Mouse (Mus musculus) spleen, adult 2 months (tissue): ENCODE data around the gene Ccdc121. TPM values are rescaled to one million over a fixed set of nuclear protein-coding genes. Genes with fewer than 3 reads are reported as not detected.

Source experiments
- DNase-seq, 2 experiments: peaks; one replicate each; pipeline versions ENCODE4 v3.0.0 to v3.0.0-alpha.2; 2012 to 2021; ENCODE audit warnings: low spot score in 2 of 2, low read depth in 1 of 2
- H3K27ac ChIP-seq: fragments of 200-500 bp; 2 replicates; pipeline ENCODE4 v1.5.1; 2012; ENCODE audit warnings: low read length, inconsistent platforms; ENCODE audit not compliant: insufficient read depth
- H3K27me3 ChIP-seq: fragments of 200-500 bp; 2 replicates; pipeline ENCODE4 v1.6.1; 2012; ENCODE audit warnings: mild to moderate bottlenecking, moderate library complexity, low read length, inconsistent platforms; ENCODE audit not compliant: control insufficient read depth, insufficient read depth
- H3K36me3 ChIP-seq: fragments of 200-500 bp; 2 replicates; pipeline ENCODE4 v1.6.1; 2012; ENCODE audit warnings: mild to moderate bottlenecking, low read length, inconsistent platforms; ENCODE audit not compliant: control insufficient read depth, insufficient read depth
- H3K4me1 ChIP-seq: fragments of 200-500 bp; 2 replicates; pipeline ENCODE4 v1.6.1; 2011; ENCODE audit warnings: inconsistent platforms; ENCODE audit not compliant: control insufficient read depth, insufficient read depth, insufficient read length
- H3K4me3 ChIP-seq: fragments of 200-500 bp; 2 replicates; pipeline ENCODE4 v1.5.1; 2011; ENCODE audit warnings: mild to moderate bottlenecking, inconsistent platforms; ENCODE audit not compliant: insufficient read depth, insufficient read length; ENCODE audit errors: extremely low read depth
- CTCF ChIP-seq: fragments of 200-500 bp; IDR thresholded peaks from 2 replicates; pipeline ENCODE4 v1.5.1; 2011; ENCODE audit warnings: mild to moderate bottlenecking, inconsistent platforms; ENCODE audit not compliant: insufficient read depth, insufficient read length, insufficient replicate concordance; ENCODE audit errors: extremely low read depth
- POLR2A ChIP-seq: fragments of 200-500 bp; IDR thresholded peaks from 2 replicates; pipeline ENCODE4 v1.6.1; 2011; ENCODE audit warnings: low read depth, low read length, inconsistent platforms
- WGBS: fragments of 180-500 bp; shearing (Covaris S2); methylation state at CpG from one replicate; pipeline ENCODE4 v1.1.7; 2018; 5-methylcytosine and 5-hydroxymethylcytosine counted together
- polyA plus RNA-seq: library from polyadenylated mRNA; depleted of rRNA; stranded (reverse); fragments of >200 nt; gene quantifications from 2 replicates; pipeline ENCODE4 v1.2.3, GENCODE M21; 2012; rRNA removed

Gene Ccdc121
- polyA plus RNA-seq, 1 experiment, result not detected

DNA sequence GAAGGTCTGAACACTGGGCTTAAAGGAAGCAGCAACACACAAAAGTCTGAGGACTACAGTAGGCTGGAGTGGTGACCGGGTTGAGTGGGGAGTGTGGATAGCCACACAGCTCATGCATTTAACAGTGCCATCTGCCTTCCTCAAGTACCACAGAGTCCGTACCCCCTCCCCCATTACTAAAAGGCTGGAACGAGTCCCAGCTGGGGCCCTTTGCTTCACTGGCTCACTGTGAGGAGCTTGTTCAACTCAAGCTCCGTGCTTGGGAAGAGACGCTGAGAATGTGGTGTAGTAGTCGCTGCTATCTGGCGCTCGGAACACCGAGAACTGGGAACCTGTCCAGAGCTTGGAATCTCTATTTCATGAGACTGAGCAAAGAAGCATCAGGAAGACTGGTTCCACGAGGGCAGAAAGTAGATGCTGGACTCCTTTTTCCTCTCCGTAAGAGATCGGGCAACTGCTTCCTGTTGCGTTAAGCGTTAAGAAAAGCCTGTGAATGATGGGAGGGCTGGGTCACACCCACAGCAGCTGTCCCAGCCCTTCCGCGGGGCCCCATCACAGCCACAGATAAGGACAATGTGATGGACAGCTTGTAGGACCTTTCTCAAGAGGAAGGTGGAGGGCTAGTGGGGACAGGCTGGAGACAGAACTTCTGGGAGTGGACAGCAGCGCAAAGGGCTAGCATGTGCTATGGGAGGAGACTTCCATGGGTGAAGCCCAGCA lies 44.5 kb downstream of the Ccdc121 start:
- 65% methylated on average over 17 of the region's 17 CpGs for WGBS
- no peaks in the 10 kb centered on the region for H3K27me3 ChIP-seq
- no peaks in the 10 kb centered on the region for H3K4me1 ChIP-seq
- TF ChIP-seq POLR2A (no peak), CTCF (no peak)
- H3K27ac ChIP-seq, result no peak overlapping the region
- H3K4me3 ChIP-seq, result no peak overlapping the region
- no peak for DNase-seq
- no peaks in the 10 kb centered on the region for H3K36me3 ChIP-seq

DNA sequence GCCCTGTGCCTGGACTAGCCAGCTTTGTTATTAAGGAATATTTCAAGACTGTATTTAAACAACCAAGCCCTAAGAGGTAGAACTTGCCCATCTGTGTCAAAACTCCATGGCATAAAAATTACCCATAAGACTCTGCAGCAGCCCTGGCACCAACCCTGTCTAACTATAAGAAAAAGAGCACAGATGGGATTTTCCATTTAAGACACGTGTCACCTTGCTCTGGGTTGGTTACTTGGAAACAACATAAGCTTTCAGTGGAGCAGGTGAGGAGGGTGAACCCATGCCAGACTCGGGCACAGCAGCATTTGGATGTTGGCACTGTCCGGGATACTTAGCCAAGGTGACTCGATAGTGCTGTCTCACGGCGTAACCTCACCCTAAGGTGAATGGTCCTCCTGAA lies 45.2 kb downstream of the Ccdc121 start:
- DNase-seq, result no peak
- WGBS, result 89% methylated on average over 6 of the region's 6 CpGs
- no peak for TF ChIP-seq POLR2A
- TF ChIP-seq CTCF, result no peak

DNA sequence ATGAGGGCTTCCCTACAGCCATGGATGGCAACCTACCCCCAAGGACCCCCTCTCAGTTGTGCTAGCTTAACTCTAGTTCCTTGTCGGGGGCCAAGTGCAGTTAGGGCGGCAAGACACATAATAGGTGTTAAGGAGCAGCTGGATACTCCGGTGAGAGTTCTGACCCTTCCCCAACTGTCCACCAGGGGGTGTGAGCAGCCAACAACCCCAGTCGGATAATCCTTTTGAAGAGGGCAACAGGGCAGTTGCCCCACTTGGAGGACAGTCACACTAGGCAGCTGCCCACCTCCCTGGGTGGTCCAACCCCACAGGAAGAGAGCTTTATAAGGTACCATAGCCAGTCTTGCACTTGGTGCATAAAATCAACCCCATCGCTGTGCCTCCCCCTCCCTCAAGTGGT lies 46.2 kb downstream of the Ccdc121 start:
- DNase-seq, result no peak
- no peaks in the 10 kb centered on the region for H3K36me3 ChIP-seq

More for the DNA sequence above, 45.2 kb downstream of the Ccdc121 start:
- Histone ChIP-seq H3K36me3 (no peaks in the 10 kb centered on the region), H3K27ac (no peak overlapping the region), H3K27me3 (no peaks in the 10 kb centered on the region), H3K4me1 (no peaks in the 10 kb centered on the region), H3K4me3 (no peak overlapping the region)

DNA sequence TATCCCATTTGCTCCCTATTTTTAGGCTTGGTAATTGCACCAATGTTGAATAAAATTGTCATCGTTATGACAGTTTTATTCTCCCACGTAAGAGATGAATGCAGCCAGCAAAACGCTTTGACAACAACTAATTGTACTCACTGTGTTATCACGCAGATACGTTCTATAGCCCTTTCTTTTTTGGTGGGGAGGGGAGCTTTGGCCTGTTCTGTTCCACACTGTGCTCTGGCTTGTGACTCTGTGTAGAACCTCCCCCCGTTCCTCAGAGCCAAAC lies 48.4 kb downstream of the Ccdc121 start:
- no peaks in the 10 kb centered on the region for H3K36me3 ChIP-seq
- TF ChIP-seq POLR2A, result no peak
- TF ChIP-seq CTCF, result no peak

More for the DNA sequence above, 46.2 kb downstream of the Ccdc121 start:
- Histone ChIP-seq H3K4me3 (no peak overlapping the region), H3K27me3 (no peaks in the 10 kb centered on the region), H3K4me1 (no peaks in the 10 kb centered on the region), H3K27ac (no peak overlapping the region)
- WGBS, result 46% methylated on average over 5 of the region's 5 CpGs
- TF ChIP-seq POLR2A (no peak), CTCF (peak; percentile 27; the same call in 1 of the 2 replicates)

DNA sequence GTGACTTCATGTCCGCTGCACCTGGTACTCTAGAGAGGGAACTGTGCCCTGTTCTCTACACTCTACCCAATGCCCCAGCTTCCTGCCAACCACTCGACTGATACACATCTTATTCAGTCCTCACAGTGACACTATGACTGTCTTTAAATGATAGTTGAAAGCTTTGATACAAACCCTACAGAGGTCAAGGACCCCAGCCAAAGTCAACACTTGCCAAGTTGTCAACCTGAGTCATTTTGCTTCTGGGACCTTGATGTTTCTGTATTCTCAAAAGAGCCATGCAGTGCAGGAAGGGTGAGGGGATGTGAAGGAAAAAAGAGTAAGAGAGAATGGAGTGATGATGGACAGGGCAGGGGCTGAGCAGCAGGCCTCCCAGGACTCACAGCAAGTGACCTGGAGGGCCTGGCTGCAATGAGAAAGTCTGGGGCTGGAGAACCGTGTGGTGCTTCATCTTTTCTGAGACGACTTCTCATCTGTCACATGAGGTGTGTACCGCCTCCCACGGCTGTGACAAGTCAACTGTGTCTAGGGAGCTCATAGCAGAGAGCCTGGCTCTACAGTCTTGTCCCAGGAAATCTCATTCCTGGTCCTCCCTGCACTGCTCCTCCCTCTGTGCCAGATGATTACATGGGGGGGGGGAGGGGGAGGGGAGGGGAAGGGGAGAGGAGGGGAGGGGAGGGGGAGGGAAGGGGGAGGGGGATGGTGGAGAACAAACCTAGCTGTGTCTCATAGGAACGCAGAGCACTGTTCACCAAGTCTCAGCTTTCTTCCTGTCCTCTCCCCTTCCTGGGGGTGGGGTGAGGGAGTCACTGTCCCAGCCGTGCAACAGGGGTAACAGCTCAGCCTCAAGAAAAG lies 49.0 kb downstream of the Ccdc121 start:
- WGBS, result 42% methylated on average over 8 of the region's 8 CpGs
- H3K27ac ChIP-seq, result no peak overlapping the region
- DNase-seq, result no peak
- H3K4me1 ChIP-seq, result no peaks in the 10 kb centered on the region
- no peak overlapping the region for H3K4me3 ChIP-seq
- no peaks in the 10 kb centered on the region for H3K27me3 ChIP-seq
- TF ChIP-seq CTCF (no peak), POLR2A (no peak)
- H3K36me3 ChIP-seq, result no peaks in the 10 kb centered on the region

More for the DNA sequence above, 48.4 kb downstream of the Ccdc121 start:
- WGBS, result 87% methylated on average over 6 of the region's 6 CpGs
- H3K4me1 ChIP-seq, result no peaks in the 10 kb centered on the region
- H3K4me3 ChIP-seq, result no peak overlapping the region
- H3K27me3 ChIP-seq, result no peaks in the 10 kb centered on the region
- DNase-seq, result no peak
- no peak overlapping the region for H3K27ac ChIP-seq

DNA sequence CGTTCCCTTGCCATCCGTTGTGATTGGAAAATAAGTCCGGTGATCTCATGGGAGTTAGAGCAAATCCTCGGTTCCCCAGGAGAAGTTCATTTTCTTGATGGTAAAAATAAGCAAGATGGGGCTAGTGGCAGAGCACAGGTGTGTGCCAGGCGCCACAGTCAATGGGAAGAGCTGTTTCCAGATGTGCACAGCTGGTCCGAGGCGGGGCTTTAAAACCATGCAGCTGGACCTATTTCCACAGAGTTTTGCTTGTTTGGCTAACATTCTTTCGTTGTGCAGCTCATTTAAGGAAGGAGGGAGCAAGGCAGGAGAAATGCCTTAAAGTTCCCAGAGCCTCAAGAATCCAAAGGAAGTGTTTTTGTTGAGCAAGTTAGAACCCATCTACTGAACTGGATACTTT lies 49.8 kb downstream of the Ccdc121 start:
- no peak overlapping the region for H3K27ac ChIP-seq
- no peak overlapping the region for H3K4me3 ChIP-seq
- no peaks in the 10 kb centered on the region for H3K36me3 ChIP-seq
- no peak for TF ChIP-seq CTCF
- no peak for TF ChIP-seq POLR2A
- no peaks in the 10 kb centered on the region for H3K27me3 ChIP-seq
- WGBS, result 81% methylated on average over 8 of the region's 8 CpGs
- H3K4me1 ChIP-seq, result no peaks in the 10 kb centered on the region
- DNase-seq, result no peak

DNA sequence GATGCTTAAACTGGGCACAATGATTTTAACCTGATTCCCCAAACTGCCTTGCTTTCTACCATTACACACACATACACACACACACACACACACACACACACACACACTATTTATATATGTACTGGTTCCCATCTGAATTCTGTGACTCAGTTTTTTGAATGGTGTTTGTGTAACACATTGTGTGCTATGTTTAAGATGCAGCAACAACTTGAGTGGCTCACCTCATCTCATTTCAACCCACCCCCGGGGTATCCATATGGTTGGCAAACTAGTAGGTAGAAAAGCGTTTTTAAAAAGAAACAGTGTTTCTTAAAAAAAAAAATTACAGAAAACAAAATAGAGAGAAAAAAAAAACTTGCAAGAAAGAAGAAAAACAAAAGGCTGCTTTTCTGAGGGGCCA lies 51.0 kb downstream of the Ccdc121 start:
- Histone ChIP-seq H3K27ac (no peak overlapping the region), H3K4me3 (no peak overlapping the region), H3K4me1 (no peaks in the 10 kb centered on the region), H3K36me3 (no peaks in the 10 kb centered on the region), H3K27me3 (no peaks in the 10 kb centered on the region)
- 84% methylated on average over 2 of the region's 2 CpGs for WGBS
- DNase-seq, result no peak
- TF ChIP-seq POLR2A, result no peak
- no peak for TF ChIP-seq CTCF

Other genes with a start within 250 kb of the Ccdc121 start
- gene Cnih3, start 158.8 kb downstream of the Ccdc121 start, polyA plus RNA-seq, result 0.04 TPM in 1 of 2 replicates, not detected in the other
- not detected in 2 replicates for gene Dnah14, start 65.1 kb upstream of the Ccdc121 start, polyA plus RNA-seq